Mouse (Mus musculus) lung, postnatal 0 days (tissue): Measurements from ENCODE around the gene Scamp1.

Experiments used
- CTCF ChIP-seq: IDR thresholded peaks from 2 replicates; pipeline ENCODE4 v1.5.1; 2016; ENCODE audit warnings: antibody characterized with exemption, mild to moderate bottlenecking
- EP300 ChIP-seq: IDR thresholded peaks from 2 replicates; pipeline ENCODE4 v1.6.1; 2016; ENCODE audit warnings: antibody characterized with exemption, mild to moderate bottlenecking, control low read depth

- TF ChIP-seq EP300 (no peak), CTCF (no peak)
Measured at GRCm38 (mm10) chr13:94239488-94239887, 46.2 kb downstream of the Scamp1 start.
